Mouse (Mus musculus) right cerebral cortex, postnatal 14 days (tissue): ENCODE measurements around the gene Zfp865.
"Not testable (repeated sequence)": the region's sequence is repeated elsewhere in the genome, so short reads cannot be mapped to it uniquely, and the experiment has no call there.

Experiments
- DNase-seq: peaks from one replicate; pipeline ENCODE4 v3.0.0; 2022

The Zfp865 gene

DNA sequence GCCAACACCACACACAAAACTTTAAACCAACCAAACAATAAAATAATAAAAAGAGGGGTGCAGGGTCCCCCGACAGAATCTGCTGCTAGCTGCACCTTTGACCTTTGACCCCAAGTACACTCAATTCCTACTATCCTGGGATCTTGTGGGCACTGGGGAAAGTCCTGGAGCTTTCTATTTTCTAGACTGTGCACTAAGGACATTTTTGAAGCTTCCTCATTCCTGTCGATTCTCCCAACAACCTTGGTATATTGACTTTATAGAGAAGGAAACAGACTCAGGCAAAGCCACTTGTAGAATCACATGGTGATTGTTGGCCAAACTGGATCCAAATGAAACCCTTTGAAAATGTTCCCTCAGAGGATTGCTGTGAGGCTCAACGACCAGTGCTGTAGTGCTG, 4.1 kb upstream of the Zfp865 start:
- DNase-seq = no peak

DNA sequence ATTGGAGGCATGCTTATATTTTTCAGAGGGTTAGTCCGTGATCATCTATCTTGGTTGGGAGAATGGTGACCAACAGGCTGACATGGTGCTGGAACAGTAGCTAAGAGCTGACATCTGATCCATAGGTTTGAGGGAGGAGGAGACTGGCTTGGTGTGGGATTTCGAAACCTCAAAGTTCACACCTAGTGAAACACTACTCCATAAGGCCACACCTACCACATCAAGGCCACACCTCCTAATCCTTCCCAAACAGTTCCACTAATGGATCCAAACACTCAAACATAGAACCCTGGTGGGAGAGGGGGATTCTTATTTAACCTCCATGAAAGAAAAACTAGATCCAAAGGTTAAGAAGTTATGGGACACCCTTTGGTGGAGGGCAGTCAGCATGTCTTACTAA, 3.3 kb upstream of the Zfp865 start:
- DNase-seq = no peak

GRCm38 (mm10) chr7:5017352-5017751, 2.8 kb upstream of the Zfp865 start:
- peak; percentile 47 for DNase-seq

DNA sequence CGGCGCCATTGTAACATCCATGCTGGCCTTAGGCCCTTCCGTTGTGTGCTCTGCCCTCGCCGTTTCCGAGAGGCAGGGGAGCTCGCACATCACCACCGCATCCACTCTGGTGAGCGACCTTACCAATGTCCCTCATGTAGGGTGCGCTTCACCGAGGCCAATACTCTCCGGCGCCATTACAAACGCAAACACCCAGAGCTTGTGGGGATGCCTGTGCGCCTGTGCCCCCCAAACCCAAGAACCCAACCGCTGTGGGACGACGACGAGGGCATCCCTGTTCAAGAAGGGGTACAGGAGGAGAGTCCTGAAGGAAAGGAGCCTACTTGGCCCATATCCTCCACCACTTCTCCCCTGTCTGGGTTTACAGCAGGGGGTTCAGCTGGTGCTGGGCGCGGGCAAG, 2.2 kb upstream of the Zfp865 start:
- no peak for DNase-seq

- not testable (repeated sequence) for DNase-seq
These were observed 600 bp upstream of the Zfp865 start for GRCm38 (mm10) chr7:5019576-5019975.

GRCm38 (mm10) chr7:5020685-5021084, 509 bp downstream of the Zfp865 start:
- DNase-seq = no peak

DNA sequence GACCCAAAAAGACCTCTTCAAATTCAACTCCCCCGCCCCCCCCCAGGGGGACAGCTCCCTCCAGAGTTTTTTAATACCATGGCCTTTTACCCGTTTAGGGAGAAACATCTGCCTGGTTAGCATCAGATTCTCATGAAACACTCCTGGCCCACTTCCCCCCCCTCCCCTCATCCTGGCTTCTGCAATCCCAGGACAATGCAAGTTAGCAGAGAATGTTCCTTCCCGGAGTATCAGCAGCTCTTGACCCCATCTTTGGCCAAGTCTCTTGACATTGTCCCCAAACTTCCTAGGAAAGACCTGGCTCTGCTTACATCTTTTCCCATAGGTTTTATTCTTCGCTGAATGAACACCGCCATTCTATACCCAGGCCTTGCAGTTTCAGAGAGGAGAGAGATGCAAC, 1.0 kb downstream of the Zfp865 start:
- DNase-seq = no peak

- no peak for DNase-seq
These were observed 9.4 kb downstream of the Zfp865 start for GRCm38 (mm10) chr7:5029543-5029942.

DNA sequence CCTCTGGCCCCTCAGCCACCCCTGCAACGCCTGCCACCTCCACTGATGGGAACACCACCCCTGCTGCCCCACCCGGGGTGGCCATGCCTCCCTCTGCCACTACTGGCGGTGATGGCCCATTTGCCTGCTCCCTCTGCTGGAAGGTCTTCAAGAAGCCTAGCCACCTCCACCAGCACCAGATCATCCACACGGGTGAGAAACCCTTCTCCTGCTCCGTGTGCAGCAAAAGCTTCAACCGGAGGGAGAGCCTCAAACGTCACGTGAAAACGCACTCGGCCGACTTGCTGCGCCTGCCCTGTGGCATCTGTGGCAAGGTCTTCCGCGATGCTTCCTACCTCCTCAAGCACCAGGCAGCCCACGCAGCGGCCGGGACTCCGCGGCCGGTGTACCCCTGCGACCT, 9.8 kb downstream of the Zfp865 start:
- no peak for DNase-seq

DNA sequence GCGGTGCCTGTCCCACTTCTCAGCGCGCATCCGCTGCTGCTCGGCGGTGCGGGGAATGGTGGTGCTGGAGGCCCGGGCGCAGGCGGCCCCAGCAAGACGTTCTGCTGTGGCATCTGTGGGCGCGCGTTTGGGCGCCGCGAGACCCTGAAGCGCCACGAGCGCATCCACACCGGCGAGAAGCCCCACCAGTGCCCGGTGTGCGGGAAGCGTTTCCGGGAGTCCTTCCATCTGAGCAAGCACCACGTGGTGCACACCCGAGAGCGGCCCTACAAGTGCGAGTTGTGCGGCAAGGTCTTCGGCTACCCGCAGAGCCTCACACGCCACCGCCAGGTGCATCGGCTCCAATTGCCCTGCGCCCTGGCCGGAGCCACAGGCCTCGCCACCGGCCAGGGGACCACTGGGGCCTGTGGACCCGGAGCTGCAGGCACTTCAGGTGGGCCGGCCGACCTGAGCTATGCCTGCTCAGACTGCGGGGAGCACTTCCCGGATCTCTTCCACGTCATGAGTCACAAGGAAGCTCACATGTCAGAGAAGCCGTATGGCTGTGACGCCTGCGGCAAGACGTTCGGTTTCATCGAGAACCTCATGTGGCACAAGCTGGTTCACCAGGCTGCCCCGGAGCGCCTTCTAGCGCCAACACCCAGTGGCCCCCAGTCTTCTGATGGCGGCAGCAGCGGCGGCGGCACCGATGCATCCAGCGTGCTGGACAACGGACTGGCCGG, 10.5 kb downstream of the Zfp865 start:
- no peak for DNase-seq

- no peak for DNase-seq
These were observed 11.3 kb downstream of the Zfp865 start for GRCm38 (mm10) chr7:5031496-5031895.

GRCm38 (mm10) chr7:5033818-5034217, 13.6 kb downstream of the Zfp865 start, which contains the start of gene 4632433K11Rik:
Gene 4632433K11Rik (plus strand): TSS chr7:5034118.
- no peak for DNase-seq

DNA sequence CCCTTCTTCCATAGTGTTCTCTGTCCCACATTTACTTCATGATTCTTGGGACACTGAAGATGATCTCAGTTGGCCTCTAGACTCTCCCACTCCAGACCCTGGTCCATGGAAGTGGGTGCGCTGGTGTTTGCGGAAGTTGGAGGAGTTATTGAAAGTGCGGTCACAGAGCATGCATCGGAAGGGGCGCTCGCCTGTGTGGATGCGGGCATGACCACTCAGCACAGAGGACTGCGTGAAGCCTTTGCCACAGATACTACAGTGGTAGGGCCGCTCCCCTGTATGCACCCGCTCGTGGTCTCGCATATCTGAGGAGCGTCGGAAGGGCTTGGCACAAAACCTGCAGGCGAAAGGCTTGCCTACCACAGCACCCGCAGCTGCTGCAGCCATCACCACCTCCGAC, 15.5 kb downstream of the Zfp865 start:
- no peak for DNase-seq

GRCm38 (mm10) chr7:5036136-5036535, 16.0 kb downstream of the Zfp865 start:
- DNase-seq = no peak

GRCm38 (mm10) chr7:5037026-5037425, 16.9 kb downstream of the Zfp865 start:
- no peak for DNase-seq

DNA sequence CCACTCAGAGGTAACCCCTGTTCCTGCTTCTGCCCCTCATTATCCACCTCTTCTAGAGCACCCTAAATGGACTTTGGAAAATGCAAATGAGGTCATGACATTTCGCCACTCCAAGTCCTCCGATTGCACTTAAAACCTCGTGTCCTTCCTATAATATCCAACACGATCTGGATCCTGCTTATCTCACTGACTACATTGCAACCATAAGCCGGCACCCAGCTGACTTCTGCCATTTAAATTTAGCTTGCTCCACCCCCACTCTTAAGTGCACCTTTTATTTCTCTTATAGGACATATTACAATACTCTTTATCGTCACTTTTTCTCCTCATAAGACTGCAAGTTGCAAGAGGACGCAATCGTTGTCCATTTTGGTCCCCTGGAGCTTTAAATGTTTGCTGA, 17.3 kb downstream of the Zfp865 start:
- no peak for DNase-seq

DNA sequence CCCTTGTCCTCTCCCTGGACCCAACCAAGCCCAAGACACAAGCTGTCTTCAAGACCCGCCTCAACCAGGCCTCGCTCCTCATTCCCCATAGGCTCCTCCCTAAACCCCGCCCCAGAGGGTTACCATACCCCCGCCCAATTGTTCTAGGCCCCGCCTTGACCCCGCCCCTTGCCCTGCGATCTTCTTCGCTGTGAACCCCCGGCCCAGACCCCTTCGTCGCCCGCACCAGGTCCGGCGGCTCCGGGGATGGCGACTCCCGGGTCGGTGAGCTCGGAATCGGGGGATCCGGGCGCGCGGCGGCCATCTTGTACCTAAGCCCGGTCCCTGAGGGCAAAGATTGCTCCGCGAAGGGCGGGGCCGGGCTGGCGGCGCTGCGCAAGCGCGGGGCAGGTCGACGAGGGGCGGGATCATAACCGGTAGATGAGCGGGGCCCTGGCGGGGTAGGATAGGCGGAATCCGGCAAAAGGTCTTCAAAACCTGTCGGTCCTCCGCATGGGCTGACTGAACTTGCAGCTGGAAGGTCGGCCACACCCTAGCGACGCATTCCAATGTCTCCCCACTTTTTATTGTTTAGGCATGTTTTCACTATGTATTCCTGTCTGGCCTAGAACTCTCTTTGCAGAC, 18.0 kb downstream of the Zfp865 start, which contains the start of gene Zfp784:
TSS of gene Zfp784 (minus strand) at position 338 of the 624 bp plus-strand sequence.
- peak; percentile 93 for DNase-seq

GRCm38 (mm10) chr7:5038940-5039339, 18.8 kb downstream of the Zfp865 start:
- DNase-seq = no peak

GRCm38 (mm10) chr7:5044981-5045380, 24.8 kb downstream of the Zfp865 start:
- DNase-seq = no peak

DNA sequence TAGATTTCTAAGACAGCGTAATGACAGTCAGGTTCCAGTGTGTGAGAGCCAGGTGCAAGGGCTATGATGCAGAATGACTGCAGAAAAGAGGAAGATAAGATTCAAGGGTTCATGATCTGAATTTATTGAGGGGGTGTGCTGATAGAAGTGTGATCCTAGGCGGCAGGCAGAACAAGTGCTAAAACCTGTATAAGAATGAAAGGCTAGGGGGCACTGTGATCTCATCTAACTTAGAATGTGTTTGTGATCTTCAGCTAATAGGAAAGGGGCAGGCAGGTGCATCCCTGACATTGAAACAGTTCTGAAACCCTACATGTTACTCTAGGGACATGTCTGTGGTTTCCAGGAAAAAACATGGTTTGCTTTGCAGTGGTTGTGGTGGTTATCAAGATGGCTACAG, 25.9 kb downstream of the Zfp865 start:
- no peak for DNase-seq

DNA sequence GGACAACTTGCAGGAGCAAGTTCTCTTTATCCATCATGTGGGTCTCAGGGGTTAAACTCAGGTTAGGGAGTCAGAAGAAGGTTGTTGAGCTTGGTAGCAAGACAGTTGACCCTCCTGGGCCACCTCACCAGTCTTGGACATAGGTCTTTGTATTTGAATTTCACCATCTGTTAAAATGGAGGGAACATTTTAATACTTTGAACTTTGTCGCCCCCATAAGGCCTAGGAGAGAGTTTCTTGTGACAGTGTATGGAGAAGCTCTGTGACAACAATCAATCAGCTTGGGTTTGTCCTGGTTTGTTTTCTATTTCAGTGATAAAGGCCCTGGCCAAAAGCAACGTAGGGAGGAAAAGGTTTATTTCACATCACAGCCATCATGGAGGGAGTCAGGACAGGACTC, 27.1 kb downstream of the Zfp865 start:
- no peak for DNase-seq

GRCm38 (mm10) chr7:5051193-5052192, 31.3 kb downstream of the Zfp865 start, which contains the start of gene Zfp580:
Gene Zfp580 (plus strand): TSS chr7:5051538.
- DNase-seq = peak; percentile 74

GRCm38 (mm10) chr7:5052438-5052837, 32.3 kb downstream of the Zfp865 start:
- DNase-seq = no peak
